In the genomic region with DNA sequence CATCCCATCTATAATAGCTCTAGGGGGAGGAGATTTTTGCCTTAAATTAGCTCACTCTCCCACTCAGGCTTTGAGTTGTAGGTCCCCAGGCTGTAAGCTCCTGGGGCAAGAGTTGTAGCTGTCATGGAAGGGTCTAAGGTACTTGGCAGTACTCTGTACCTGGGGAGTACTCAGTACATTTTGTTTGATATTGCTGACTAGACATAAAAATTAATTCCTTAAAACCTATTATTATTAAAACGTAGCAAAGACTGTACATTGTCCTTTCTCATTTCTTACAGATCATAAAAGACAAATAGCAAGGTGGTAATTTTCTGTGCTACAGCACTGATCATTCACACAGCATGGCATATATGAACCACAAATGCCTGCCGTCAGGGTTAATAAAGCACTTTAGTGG, we compare ENCODE assay signal across 24 mouse cellular contexts. TPM values are rescaled to one million over a fixed set of nuclear protein-coding genes. Genes with fewer than 3 reads are reported as not detected.
DNase-seq lines count a peak whose midpoint lies in the region; ATAC-seq and TF ChIP-seq lines count a peak whose summit lies in the region.
"Had no signal": no experiment of that assay in that cellular context is flagged by ENCODE, and none has a peak within 500 bp of the region (broad histone marks: within the 10 kb centered on the region; RNA-seq: fewer than 3 reads in every experiment).

No protein-coding gene starts in this region.

- WGBS in limb, embryonic 10.5 days: 96% methylated on average over 2 of the region's 2 CpGs

- H3K4me1 ChIP-seq in CH12.LX (ENCODE audit: control insufficient read depth in 1 of 2, insufficient read depth in 2 of 2) (no peaks in the 10 kb centered on the region), ES-E14 (ENCODE audit: control insufficient read depth in 2 of 2, insufficient read depth in 2 of 2, low read length in 2 of 2, poor library complexity in 1 of 2) (peaks cover 2% of the 10 kb centered on the region in 2 experiments; a peak in 3 of 4 replicates)
- H3K4me1 ChIP-seq in limb, embryonic 10.5 days: no peaks in the 10 kb centered on the region
- H3K4me1 ChIP-seq: embryonic facial prominence, embryonic 13.5 days; embryonic facial prominence, embryonic 15.5 days; forebrain, embryonic 10.5 days; forebrain, embryonic 12.5 days had no signal

- TF ChIP-seq POLR2A in CH12.LX (IDR thresholded peaks at IDR 0.05; ENCODE audit: low read depth, low read length): no peak

- no peaks in the 10 kb centered on the region for H3K27me3 ChIP-seq in CH12.LX (replicated peaks)
- no peaks in the 10 kb centered on the region for H3K27me3 ChIP-seq in limb, embryonic 10.5 days (ENCODE audit: low read depth, poor library complexity, severe bottlenecking)
- H3K27me3 ChIP-seq: embryonic facial prominence, embryonic 13.5 days; embryonic facial prominence, embryonic 15.5 days; forebrain, embryonic 12.5 days; Patski had no signal

- H3K9me3 ChIP-seq in CH12.LX (replicated peaks; ENCODE audit: low read length) (peaks cover 4% of the 10 kb centered on the region), ES-E14 (ENCODE audit: control insufficient read depth, insufficient read depth, low read depth, low read length) (no peaks in the 10 kb centered on the region)
- no peaks in the 10 kb centered on the region for H3K9me3 ChIP-seq in limb, embryonic 10.5 days (replicated peaks)
- H3K9me3 ChIP-seq: embryonic facial prominence, embryonic 13.5 days; embryonic facial prominence, embryonic 15.5 days had no signal

- TF ChIP-seq EP300 in CH12.LX (IDR thresholded peaks at IDR 0.05; ENCODE audit: low read length): no peak

- no peak for TF ChIP-seq CTCF in CH12.LX (conservative IDR thresholded peaks at IDR 0.05 in 1 of 2, IDR thresholded peaks at IDR 0.05 in 1 of 2; ENCODE audit: low read depth in 2 of 2, low read length in 2 of 2)

- dilution Hi-C loops in CH12.LX (cut with MboI; ENCODE audit: extremely low pct_ligation_motif_present, extremely low pct_unique_long_range_greater_than_20kb, low sequenced_read_pairs): no loop called here

- H3K36me3 ChIP-seq in CH12.LX (replicated peaks in 1 of 2; ENCODE audit: control insufficient read depth in 1 of 2, insufficient read depth in 1 of 2, low read length in 1 of 2) (peaks cover 48 to 77% of the 10 kb centered on the region in 2 experiments), ES-E14 (ENCODE audit: control insufficient read depth, insufficient read depth, low read length, poor library complexity, severe bottlenecking) (peaks cover 8% of the 10 kb centered on the region)
- H3K36me3 ChIP-seq in limb, embryonic 10.5 days: peaks cover 98% of the 10 kb centered on the region

- no peak for TF ChIP-seq RAD21 in CH12.LX (IDR thresholded peaks at IDR 0.05; ENCODE audit: low read depth, low read length)

- no peak for ATAC-seq in megakaryocyte, adult 5-6 weeks (ENCODE audit: poor library complexity, severe bottlenecking)
- ATAC-seq: activated CD4-positive, CD25-positive, alpha-beta regulatory T cell, adult 4 months; forebrain, embryonic 14.5 days; forebrain, embryonic 16.5 days; Patski had no signal

- H3K9ac ChIP-seq in CH12.LX (ENCODE audit: insufficient read depth, low read depth) (no peak overlapping the region), ES-E14 (ENCODE audit: insufficient read depth, low read depth, low read length, poor library complexity, severe bottlenecking) (no peak overlapping the region)
- H3K9ac ChIP-seq: embryonic facial prominence, embryonic 13.5 days; embryonic facial prominence, embryonic 15.5 days; forebrain, embryonic 12.5 days had no signal

- no peaks in the 10 kb centered on the region for H3K79me2 ChIP-seq in CH12.LX (replicated peaks; ENCODE audit: control insufficient read depth, extremely low read depth, insufficient read depth, poor library complexity, severe bottlenecking)

- no peak overlapping the region for H3K4me2 ChIP-seq in CH12.LX (ENCODE audit: insufficient read depth, low read depth, poor library complexity, severe bottlenecking)
- H3K4me2 ChIP-seq: embryonic facial prominence, embryonic 13.5 days; embryonic facial prominence, embryonic 15.5 days; forebrain, embryonic 12.5 days had no signal

- in situ Hi-C loops in CH12.LX (cut with MboI; ENCODE audit: low pct_ligation_motif_present, low pct_unique_long_range_greater_than_20kb, low sequenced_read_pairs) (no loop called here), ES-E14 (cut with MboI; ENCODE audit: low sequenced_read_pairs in 2 of 2, unreplicated experiment in 2 of 2) (no loop called here)

- H3K27ac ChIP-seq in CH12.LX (ENCODE audit: insufficient read depth, low read depth) (no peak overlapping the region), ES-E14 (ENCODE audit: insufficient read depth, low read depth, low read length, poor library complexity, severe bottlenecking) (peak overlapping the region; percentile 53; the same call in 1 of the 2 replicates)
- H3K27ac ChIP-seq in limb, embryonic 10.5 days: no peak overlapping the region
- H3K27ac ChIP-seq: embryonic facial prominence, embryonic 13.5 days; embryonic facial prominence, embryonic 15.5 days; forebrain, embryonic 10.5 days; forebrain, embryonic 12.5 days had no signal

- no peak for DNase-seq in CH12.LX (ENCODE audit: extremely low read depth)
- DNase-seq in ES-E14 (ENCODE audit: low read depth, low spot score): no peak
- DNase-seq in limb, embryonic 10.5 days (ENCODE audit: low spot score): peak; percentile 2
- no peak for DNase-seq in adrenal gland, postnatal 4 days (ENCODE audit: low spot score in 2 of 2)
- DNase-seq: adrenal gland, adult 8-10 months; adrenal gland, postnatal 14 days; adrenal gland, postnatal 36 days; cerebellum, adult 11 months; cerebellum, adult 18-20 months; cerebellum, adult 8-10 months; cerebellum, adult 9-11 months; cerebellum, postnatal 14 days; cerebellum, postnatal 36 days; embryo, embryonic 11 days had no signal

- H3K4me3 ChIP-seq in CH12.LX (replicated peaks in 1 of 3; ENCODE audit: low read depth in 2 of 3, low read length in 2 of 3, poor library complexity in 1 of 3) (no peak overlapping the region), ES-E14 (ENCODE audit: insufficient read depth in 1 of 2, low read depth in 1 of 2, low read length in 2 of 2, poor library complexity in 1 of 2, severe bottlenecking in 1 of 2) (no peak overlapping the region)
- H3K4me3 ChIP-seq in limb, embryonic 10.5 days: no peak overlapping the region
- H3K4me3 ChIP-seq: embryonic facial prominence, embryonic 13.5 days; embryonic facial prominence, embryonic 15.5 days; erythroblast, embryonic 14.5 days; forebrain, embryonic 10.5 days; forebrain, embryonic 12.5 days had no signal

TF ChIP-seq in CH12.LX, 34 proteins besides CTCF, POLR2A, EP300 and RAD21:
- TF ChIP-seq PAX5 (IDR thresholded peaks at IDR 0.05; ENCODE audit: low read length) (no peak), RCOR1 (conservative IDR thresholded peaks at IDR 0.05; ENCODE audit: low read depth, low read length) (no peak), MAFK (IDR thresholded peaks at IDR 0.05; ENCODE audit: insufficient replicate concordance, low read length) (peak; percentile 85)

TF ChIP-seq in ES-E14, 5 proteins besides CTCF, POLR2A, EP300 and RAD21:
- TF ChIP-seq HCFC1 (IDR thresholded peaks at IDR 0.05; ENCODE audit: borderline replicate concordance, insufficient read depth, low read length) (no peak), ZC3H11A (IDR thresholded peaks at IDR 0.05; ENCODE audit: borderline replicate concordance, low read depth, low read length) (no peak), ZNF384 (IDR thresholded peaks at IDR 0.05; ENCODE audit: low read depth, low read length) (no peak), MAFK (IDR thresholded peaks at IDR 0.05; ENCODE audit: insufficient read depth, low read depth, low read length) (peak; percentile 91), CHD2 (IDR thresholded peaks at IDR 0.05; ENCODE audit: low read depth, low read length) (no peak)

RNA-seq across cellular contexts. Expression of gene Brox, which starts 26.9 kb away (rescaled TPM):
- 21.0 and 21.8 TPM in 2 replicates for total RNA-seq in CH12.LX (2012; rRNA removed)
- total RNA-seq in CH12.LX (2014; rRNA removed): 37.8 and 44.7 TPM in 2 replicates
- polyA plus RNA-seq in CH12.LX (2012; ENCODE audit: insufficient read length, low read depth): 19.8 and 20.4 TPM in 2 replicates
- total RNA-seq in ES-E14 (2012; rRNA removed): 25.5 and 34.1 TPM in 2 replicates
- polyA plus RNA-seq in limb, embryonic 10.5 days (2016; fragmentation: Nextera tagmentation; extraction: Ambion mirVana): 29.8 and 35.1 TPM in 2 replicates
- 35.1 and 44.4 TPM in 2 replicates for total RNA-seq in megakaryocyte, adult 5-6 weeks (2015)
- 52.9 and 66.7 TPM in 2 replicates for total RNA-seq in megakaryocyte, adult 5-6 weeks (2017)
- total RNA-seq in adrenal gland, postnatal 4 days (2021): 10 to 100 TPM; 57.6 to 66.0 TPM

RNA-seq across cellular contexts. Expression of gene Aida, which starts 27.5 kb away (rescaled TPM):
- total RNA-seq in CH12.LX (2012; rRNA removed) (11.0 and 15.8 TPM in 2 replicates), CH12.LX (2014; rRNA removed) (31.6 and 32.8 TPM in 2 replicates), ES-E14 (2012; rRNA removed) (22.0 and 28.5 TPM in 2 replicates)
- polyA plus RNA-seq in CH12.LX (2012; ENCODE audit: insufficient read length, low read depth): 41.7 and 45.2 TPM in 2 replicates
- polyA plus RNA-seq in limb, embryonic 10.5 days (2016; fragmentation: Nextera tagmentation; extraction: Ambion mirVana): 45.1 and 45.7 TPM in 2 replicates
- total RNA-seq in megakaryocyte, adult 5-6 weeks (2015): 66.0 and 71.4 TPM in 2 replicates
- 85.7 and 88.5 TPM in 2 replicates for total RNA-seq in megakaryocyte, adult 5-6 weeks (2017)
- 10 to 100 TPM; 56.9 to 57.2 TPM for total RNA-seq in adrenal gland, postnatal 4 days (2021)

RNA-seq across cellular contexts. Expression of gene Mia3, which starts 45.4 kb away (rescaled TPM):
- total RNA-seq in CH12.LX (2012; rRNA removed): 95.3 and 112 TPM in 2 replicates
- 49.3 and 51.2 TPM in 2 replicates for total RNA-seq in CH12.LX (2014; rRNA removed)
- 70.1 and 80.9 TPM in 2 replicates for polyA plus RNA-seq in CH12.LX (2012; ENCODE audit: insufficient read length, low read depth)
- 182 and 232 TPM in 2 replicates for total RNA-seq in ES-E14 (2012; rRNA removed)
- 79.3 and 103 TPM in 2 replicates for polyA plus RNA-seq in limb, embryonic 10.5 days (2016; fragmentation: Nextera tagmentation; extraction: Ambion mirVana)
- total RNA-seq in megakaryocyte, adult 5-6 weeks (2015): 102 and 119 TPM in 2 replicates
- 134 and 164 TPM in 2 replicates for total RNA-seq in megakaryocyte, adult 5-6 weeks (2017)
- 100 to 1,000 TPM; 168 to 179 TPM for total RNA-seq in adrenal gland, postnatal 4 days (2021)
